Mouse (Mus musculus) heart, embryonic 13.5 days (tissue): ENCODE measurements around the gene Ift80. TPM values are rescaled to one million over a fixed set of nuclear protein-coding genes. Genes with fewer than 3 reads are reported as not detected.

Experiments used
- ATAC-seq: fragments of 200-750 bp; cut with Nextera tagmentation; 2 replicates; pipeline ENCODE4 v1.8.0; 2017; ENCODE audit warnings: moderate TSS enrichment; ENCODE audit not compliant: insufficient number of reproducible peaks, low FRiP score, low TSS enrichment; ENCODE audit errors: extremely low read depth
- H3K27ac ChIP-seq: fragments of 300-500 bp; sonication (generic); replicated peaks from 2 replicates; pipeline ENCODE4 v1.5.1; 2015; ENCODE audit warnings: moderate library complexity, mild to moderate bottlenecking, inconsistent platforms
- H3K27me3 ChIP-seq: fragments of 300-500 bp; sonication (generic); replicated peaks from 2 replicates; pipeline ENCODE4 v1.6.1; 2015; ENCODE audit warnings: mild to moderate bottlenecking, inconsistent platforms
- H3K36me3 ChIP-seq: fragments of 300-500 bp; sonication (generic); 2 replicates; pipeline ENCODE4 v1.6.1; 2015; ENCODE audit warnings: mild to moderate bottlenecking, inconsistent platforms
- H3K4me1 ChIP-seq: fragments of 300-500 bp; sonication (generic); 2 replicates; pipeline ENCODE4 v1.6.1; 2015; ENCODE audit warnings: inconsistent platforms
- H3K4me2 ChIP-seq: fragments of 300-500 bp; sonication (generic); 2 replicates; pipeline ENCODE4 v1.6.1; 2015; ENCODE audit warnings: inconsistent platforms, mild to moderate bottlenecking, moderate library complexity
- H3K4me3 ChIP-seq: fragments of 300-500 bp; sonication (generic); 2 replicates; pipeline ENCODE4 v1.5.1; 2015; ENCODE audit warnings: moderate library complexity, mild to moderate bottlenecking, inconsistent platforms
- H3K9ac ChIP-seq: fragments of 300-500 bp; sonication (generic); 2 replicates; pipeline ENCODE4 v1.6.1; 2015; ENCODE audit warnings: inconsistent platforms, mild to moderate bottlenecking, moderate library complexity
- H3K9me3 ChIP-seq: fragments of 300-500 bp; sonication (generic); 2 replicates; pipeline ENCODE4 v1.6.1; 2016; ENCODE audit warnings: inconsistent platforms
- WGBS: fragments of 180-500 bp; shearing (Covaris S2); methylation state at CpG from one replicate; pipeline ENCODE4 v1.1.7; 2015; ENCODE audit warnings: mixed read lengths; 5-methylcytosine and 5-hydroxymethylcytosine counted together
- polyA plus RNA-seq: library from polyadenylated mRNA; unstranded; fragments of >200 nt; fragmentation: Nextera tagmentation; extraction: Ambion mirVana; gene quantifications from 2 replicates; pipeline ENCODE4 v1.2.1, GENCODE M21; 2015

Gene Ift80
- polyA plus RNA-seq, 1 experiment from 2014 or later = 7.4 TPM

DNA sequence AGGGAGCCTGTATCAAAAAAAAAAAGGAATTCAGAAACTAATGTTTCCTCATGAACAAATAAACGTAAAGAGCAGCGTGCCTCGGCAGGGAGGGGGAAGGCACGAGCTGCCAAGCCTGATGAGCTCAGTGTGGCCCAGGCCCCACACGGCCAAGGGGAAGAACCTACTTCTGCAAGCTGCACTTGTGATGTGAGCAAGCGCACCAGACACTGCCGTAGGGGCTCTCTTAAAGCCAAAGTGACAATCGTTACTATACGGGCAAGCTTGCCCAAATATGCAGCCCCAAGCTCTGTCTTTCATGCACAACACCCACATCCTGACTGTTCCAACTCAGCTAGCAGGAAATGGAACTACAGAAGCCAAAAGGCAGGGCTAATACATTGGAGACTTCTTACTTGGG lies 23.5 kb downstream of the Ift80 start:
- Histone ChIP-seq H3K9me3 (no peaks in the 10 kb centered on the region), H3K36me3 (peaks cover 15% of the 10 kb centered on the region; the same call in 1 of the 2 replicates), H3K27ac (no peak overlapping the region), H3K4me3 (no peak overlapping the region), H3K4me1 (peaks cover 31% of the 10 kb centered on the region), H3K9ac (no peak overlapping the region), H3K27me3 (no peaks in the 10 kb centered on the region), H3K4me2 (no peak overlapping the region)
- WGBS = 62% methylated on average over 9 of the region's 9 CpGs
- ATAC-seq = no peak

DNA sequence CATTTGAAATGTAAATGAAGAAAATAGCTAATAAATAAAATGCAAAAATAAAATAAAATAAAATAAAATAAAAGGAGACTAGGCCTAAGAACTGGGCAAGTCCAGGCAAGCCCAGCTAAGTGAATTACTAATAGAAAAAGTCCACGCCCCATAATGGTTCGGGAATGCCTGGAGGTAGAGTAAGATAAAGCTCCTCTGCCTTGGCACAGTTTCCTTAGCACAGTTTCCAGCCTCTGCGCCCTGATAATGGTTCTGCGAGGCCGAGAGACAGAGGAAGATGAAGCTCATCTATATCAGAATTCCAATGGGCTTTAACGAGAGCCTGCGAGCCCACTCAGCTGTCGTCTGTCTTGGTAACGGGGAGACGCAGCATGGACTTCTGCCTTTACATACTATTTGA lies 25.2 kb downstream of the Ift80 start:
- no peak overlapping the region for H3K27ac ChIP-seq
- peaks cover 46% of the 10 kb centered on the region for H3K4me1 ChIP-seq
- H3K27me3 ChIP-seq = no peaks in the 10 kb centered on the region
- no peak for ATAC-seq
- H3K4me3 ChIP-seq = no peak overlapping the region
- 66% methylated on average over 10 of the region's 10 CpGs for WGBS
- H3K9ac ChIP-seq = no peak overlapping the region
- H3K36me3 ChIP-seq = peaks cover 7% of the 10 kb centered on the region; the same call in 1 of the 2 replicates
- no peak overlapping the region for H3K4me2 ChIP-seq
- H3K9me3 ChIP-seq = no peaks in the 10 kb centered on the region

DNA sequence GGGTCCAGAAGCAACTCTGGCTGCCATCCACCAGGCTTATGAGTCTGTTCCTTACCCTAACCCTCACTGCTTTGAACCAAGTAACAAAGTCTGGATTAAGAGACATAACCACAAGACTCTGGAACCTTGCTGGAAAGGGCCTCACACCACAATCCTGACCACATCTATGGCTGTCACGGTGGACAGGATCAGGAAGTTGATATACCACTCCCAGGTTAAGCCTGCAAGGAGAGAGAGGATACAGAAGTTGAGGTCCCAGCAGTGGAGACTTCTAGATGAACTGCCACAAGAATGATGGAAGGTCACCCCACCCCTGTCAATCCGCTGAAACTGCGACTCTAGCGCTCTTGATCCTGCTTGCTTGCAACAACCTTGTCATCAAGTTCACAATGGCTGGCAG lies 26.7 kb downstream of the Ift80 start:
- 43% methylated on average over 4 of the region's 4 CpGs for WGBS
- peaks cover 48% of the 10 kb centered on the region for H3K4me1 ChIP-seq
- H3K9me3 ChIP-seq = no peaks in the 10 kb centered on the region
- no peak overlapping the region for H3K4me3 ChIP-seq
- no peak overlapping the region for H3K4me2 ChIP-seq
- peaks cover 7% of the 10 kb centered on the region; the same call in 1 of the 2 replicates for H3K36me3 ChIP-seq
- no peak for ATAC-seq
- no peak overlapping the region for H3K9ac ChIP-seq
- no peaks in the 10 kb centered on the region for H3K27me3 ChIP-seq
- H3K27ac ChIP-seq = no peak overlapping the region

DNA sequence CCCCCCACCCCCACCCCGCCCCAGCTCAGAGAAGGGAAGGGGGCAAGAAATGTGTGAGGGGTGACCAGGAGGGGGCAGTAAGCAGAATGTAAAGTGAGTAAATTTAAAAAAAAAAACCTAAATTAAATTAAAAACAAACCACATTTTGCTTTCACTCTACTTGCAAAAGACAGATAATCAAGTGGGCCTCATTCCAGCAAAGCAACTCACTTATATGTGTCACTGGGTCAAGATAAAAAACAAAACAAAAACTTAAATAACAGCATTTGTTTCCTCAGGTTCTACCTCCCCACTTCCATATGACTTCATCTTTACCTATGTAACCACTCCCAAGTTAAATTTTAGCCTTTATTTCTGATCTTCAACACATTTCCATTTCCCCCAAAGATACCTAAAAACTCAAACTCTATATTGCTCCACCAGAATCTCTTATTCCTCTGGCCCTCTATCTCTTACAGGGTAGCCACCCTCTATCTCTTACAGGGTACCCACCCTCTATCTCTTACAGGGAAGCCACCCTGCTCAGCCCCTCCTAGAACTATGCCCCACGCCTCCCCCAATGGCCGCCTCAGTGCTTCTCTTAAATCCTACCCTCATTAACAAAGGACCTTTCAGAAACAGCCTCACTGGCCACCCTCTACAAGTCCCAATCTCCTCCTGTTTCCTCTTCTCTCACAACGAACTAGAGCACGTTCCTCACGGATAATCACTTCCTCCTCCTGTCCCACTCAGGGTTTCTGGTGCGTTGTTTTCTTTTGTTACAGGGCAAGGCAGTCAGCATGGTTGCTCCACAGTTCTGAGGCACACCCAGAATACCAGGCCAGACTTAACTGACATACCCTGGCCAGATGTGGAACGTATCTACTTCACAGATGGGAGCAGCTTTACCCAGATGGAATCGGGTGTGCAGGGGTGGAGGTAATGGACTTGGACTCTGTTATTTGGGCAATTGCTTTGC lies 28.6 kb downstream of the Ift80 start:
- no peak overlapping the region for H3K4me2 ChIP-seq
- H3K27ac ChIP-seq = peak overlapping the region; percentile 61; the same call in 1 of the 2 replicates
- no peak overlapping the region for H3K4me3 ChIP-seq
- H3K9ac ChIP-seq = no peak overlapping the region
- no peaks in the 10 kb centered on the region for H3K27me3 ChIP-seq
- no peak for ATAC-seq
- H3K9me3 ChIP-seq = no peaks in the 10 kb centered on the region
- H3K36me3 ChIP-seq = peaks cover 5% of the 10 kb centered on the region; the same call in 1 of the 2 replicates
- 59% methylated on average over 9 of the region's 9 CpGs for WGBS
- H3K4me1 ChIP-seq = peaks cover 43% of the 10 kb centered on the region

DNA sequence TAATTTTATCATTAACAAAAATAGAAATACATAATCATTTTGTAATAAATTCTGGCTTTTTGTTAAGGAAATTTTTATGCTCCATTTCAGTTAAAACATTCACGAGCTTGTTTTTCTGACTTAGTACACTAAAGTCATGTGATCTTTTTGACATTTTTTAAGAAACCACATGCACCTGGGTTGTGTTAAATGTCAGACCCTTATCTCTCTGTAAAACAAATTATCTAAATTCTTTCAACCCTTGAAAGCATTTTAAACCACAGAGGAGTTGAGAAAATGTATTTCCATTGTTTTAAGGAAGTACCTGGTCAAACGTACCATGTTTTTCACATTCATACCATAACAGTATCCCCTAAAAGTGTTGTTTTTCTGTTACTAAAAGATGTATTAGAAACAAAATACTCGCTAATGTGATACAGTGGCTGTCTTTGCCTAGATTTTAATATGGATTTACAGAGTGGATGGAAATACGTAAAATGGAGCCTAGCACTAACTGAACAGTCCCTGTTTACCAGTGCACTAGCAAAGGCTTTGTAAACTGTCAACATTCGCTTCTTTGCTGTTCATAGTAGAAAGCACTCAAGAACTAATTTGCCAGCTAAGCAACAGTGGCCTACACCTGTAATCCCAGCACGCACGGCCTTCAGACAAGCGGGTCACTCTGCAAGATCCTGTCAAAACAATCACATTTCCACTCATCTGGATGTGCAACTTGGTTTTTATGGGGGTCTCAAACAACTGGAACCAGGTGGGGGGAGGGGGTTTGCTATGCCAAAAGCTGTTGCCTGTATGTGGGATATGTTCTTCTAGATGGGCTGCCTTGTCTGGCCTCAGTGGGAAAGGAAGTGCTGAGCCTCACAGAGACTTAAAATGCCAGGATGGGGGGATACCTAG lies 29.5 kb downstream of the Ift80 start:
- Histone ChIP-seq H3K4me1 (peaks cover 42% of the 10 kb centered on the region), H3K36me3 (peaks cover 5% of the 10 kb centered on the region; the same call in 1 of the 2 replicates), H3K27me3 (no peaks in the 10 kb centered on the region), H3K9ac (no peak overlapping the region), H3K27ac (no peak overlapping the region), H3K4me3 (no peak overlapping the region), H3K4me2 (no peak overlapping the region), H3K9me3 (no peaks in the 10 kb centered on the region)
- no peak for ATAC-seq
- WGBS = 74% methylated on average over 8 of the region's 8 CpGs

DNA sequence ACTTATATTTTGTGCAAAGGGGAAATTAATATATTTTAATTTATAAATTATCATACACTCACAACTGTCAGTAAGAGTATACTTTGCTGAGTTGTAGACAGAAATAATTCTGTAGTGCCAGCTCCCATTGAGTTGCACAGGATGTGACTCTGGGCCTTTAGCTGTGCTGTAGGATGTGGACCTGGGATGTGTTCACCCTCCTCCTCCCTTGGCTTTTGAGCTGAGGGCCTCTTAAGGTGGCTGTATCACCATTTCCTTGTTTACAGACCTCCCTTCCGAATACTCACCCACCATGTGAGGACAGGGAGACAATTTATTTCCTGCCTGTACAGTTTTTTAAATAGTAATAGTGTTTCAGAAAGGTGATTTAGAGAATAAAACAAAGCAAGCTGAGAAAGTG lies 30.8 kb downstream of the Ift80 start:
- no peak overlapping the region for H3K9ac ChIP-seq
- ATAC-seq = no peak
- 50% methylated on average over 1 of the region's 1 CpGs for WGBS
- H3K4me2 ChIP-seq = no peak overlapping the region
- no peaks in the 10 kb centered on the region for H3K9me3 ChIP-seq
- no peak overlapping the region for H3K4me3 ChIP-seq
- H3K36me3 ChIP-seq = peaks cover 5% of the 10 kb centered on the region; the same call in 1 of the 2 replicates
- no peaks in the 10 kb centered on the region for H3K27me3 ChIP-seq
- H3K27ac ChIP-seq = no peak overlapping the region
- H3K4me1 ChIP-seq = peaks cover 42% of the 10 kb centered on the region

DNA sequence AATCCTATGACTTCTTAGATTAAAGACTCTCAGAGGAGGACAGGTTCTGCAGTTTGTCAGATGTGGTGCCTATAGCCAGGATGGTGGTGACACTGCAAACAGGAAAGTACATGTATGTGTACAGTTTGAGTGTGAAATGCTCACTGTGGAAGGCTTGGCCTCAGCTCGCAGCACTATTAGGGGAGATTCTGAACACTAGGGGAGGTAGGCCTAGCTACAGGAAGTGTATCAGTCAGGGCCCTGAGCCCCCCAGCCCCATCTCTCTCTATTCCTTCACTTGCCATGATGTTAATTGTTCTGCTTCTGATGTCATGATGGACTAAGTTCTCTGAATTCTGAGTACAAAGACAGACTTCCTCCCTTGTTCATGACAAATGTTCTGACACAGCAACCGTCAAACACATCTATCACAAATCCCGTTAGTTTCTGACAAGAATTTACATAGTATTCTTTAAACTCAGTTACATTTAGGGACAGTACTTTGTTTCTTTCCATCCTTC lies 35.2 kb downstream of the Ift80 start:
- peaks cover 2% of the 10 kb centered on the region; the same call in 1 of the 2 replicates for H3K9me3 ChIP-seq
- 81% methylated on average over 3 of the region's 3 CpGs for WGBS
- H3K36me3 ChIP-seq = peaks cover 27% of the 10 kb centered on the region

DNA sequence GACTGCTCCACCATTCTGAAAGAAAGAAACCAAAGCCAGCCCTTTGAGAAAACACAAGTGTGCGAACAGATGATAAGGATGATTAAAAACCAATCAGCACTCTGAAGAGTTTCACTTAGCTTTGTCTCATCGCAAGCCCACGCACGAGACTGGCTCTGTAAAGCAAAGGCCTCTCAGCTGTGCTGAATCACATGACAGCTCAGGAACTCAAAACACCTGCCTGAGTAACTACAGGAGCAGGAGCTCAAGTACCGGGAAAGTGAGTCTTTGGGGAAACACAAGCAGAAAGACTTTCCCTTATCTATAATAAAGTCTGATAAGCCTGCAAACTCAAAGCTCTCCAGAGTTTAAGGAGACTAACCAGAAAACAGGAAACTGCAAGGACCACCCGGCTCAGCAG lies 37.0 kb downstream of the Ift80 start:
- no peak overlapping the region for H3K9ac ChIP-seq
- H3K4me3 ChIP-seq = no peak overlapping the region
- ATAC-seq = no peak
- no peak overlapping the region for H3K27ac ChIP-seq
- H3K27me3 ChIP-seq = no peaks in the 10 kb centered on the region
- peaks cover 39% of the 10 kb centered on the region for H3K36me3 ChIP-seq
- 14% methylated on average over 6 of the region's 6 CpGs for WGBS
- peaks cover 9% of the 10 kb centered on the region for H3K4me1 ChIP-seq
- H3K4me2 ChIP-seq = no peak overlapping the region
- H3K9me3 ChIP-seq = peaks cover 2% of the 10 kb centered on the region; the same call in 1 of the 2 replicates

More for the DNA sequence above, 35.2 kb downstream of the Ift80 start:
- Histone ChIP-seq H3K4me1 (peaks cover 10% of the 10 kb centered on the region), H3K27me3 (no peaks in the 10 kb centered on the region), H3K4me3 (no peak overlapping the region), H3K4me2 (no peak overlapping the region), H3K27ac (no peak overlapping the region), H3K9ac (no peak overlapping the region)
- ATAC-seq = no peak

DNA sequence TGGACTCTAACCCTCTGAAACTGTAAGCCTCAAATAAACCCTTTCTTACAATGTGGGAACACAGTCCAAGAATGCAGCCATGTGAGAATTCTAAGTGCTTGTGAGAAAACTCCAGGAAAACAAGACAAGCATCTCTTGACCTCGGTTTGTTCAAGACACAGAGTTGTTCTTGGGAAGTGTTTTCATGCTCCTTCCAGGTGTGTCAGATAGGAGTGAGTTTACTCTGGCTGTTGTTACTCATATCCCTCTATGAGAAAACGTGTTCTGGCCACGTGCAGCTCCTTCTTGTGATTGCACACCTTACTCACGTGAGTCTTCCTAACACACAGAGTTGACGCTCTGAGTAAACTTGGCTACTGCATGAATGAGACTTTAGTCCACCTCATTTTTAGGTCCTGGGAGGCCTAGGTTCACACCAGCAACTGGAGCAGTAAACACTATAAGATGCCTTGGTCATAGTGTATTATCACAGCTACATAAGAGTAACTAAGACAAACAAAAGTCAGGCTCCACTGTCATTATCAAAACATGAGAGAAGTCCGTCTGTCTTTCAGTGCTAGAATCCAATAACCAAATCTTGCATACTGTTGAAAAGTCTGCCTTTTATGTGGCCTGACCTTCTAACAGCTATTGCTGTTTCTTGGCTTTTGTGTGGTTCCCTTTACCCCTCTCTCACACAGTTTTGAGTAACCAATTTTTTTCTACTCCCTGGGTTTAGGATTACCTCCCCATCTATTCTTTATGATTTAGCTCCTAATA lies 37.7 kb downstream of the Ift80 start:
- Histone ChIP-seq H3K9ac (no peak overlapping the region), H3K36me3 (peaks cover 44% of the 10 kb centered on the region), H3K4me3 (no peak overlapping the region), H3K9me3 (peaks cover 2% of the 10 kb centered on the region; the same call in 1 of the 2 replicates), H3K4me1 (peaks cover 9% of the 10 kb centered on the region), H3K4me2 (no peak overlapping the region), H3K27ac (no peak overlapping the region), H3K27me3 (no peaks in the 10 kb centered on the region)
- ATAC-seq = no peak
- 85% methylated on average over 6 of the region's 6 CpGs for WGBS

DNA sequence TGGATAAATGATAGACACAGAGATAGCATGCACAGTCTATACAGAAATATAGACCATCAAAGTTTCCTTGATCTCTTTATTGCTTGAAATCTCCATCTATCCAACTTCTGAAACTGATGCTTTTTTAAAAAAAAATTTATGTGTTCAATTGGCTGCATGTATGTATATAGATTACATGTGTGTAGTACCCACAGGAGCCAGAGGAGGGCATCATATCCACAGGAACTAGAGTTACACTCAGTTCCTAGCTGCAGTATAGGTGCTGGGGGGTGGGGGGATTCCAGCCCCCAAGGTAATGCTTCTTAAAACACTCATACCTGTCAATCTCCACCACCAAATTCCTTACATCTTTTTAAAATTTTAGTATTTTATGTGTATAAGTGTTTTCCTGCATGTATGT lies 39.7 kb downstream of the Ift80 start:
- Histone ChIP-seq H3K4me1 (peaks cover 9% of the 10 kb centered on the region), H3K27me3 (no peaks in the 10 kb centered on the region), H3K27ac (no peak overlapping the region), H3K4me3 (no peak overlapping the region), H3K9me3 (peaks cover 2% of the 10 kb centered on the region; the same call in 1 of the 2 replicates), H3K36me3 (peaks cover 56% of the 10 kb centered on the region), H3K9ac (no peak overlapping the region), H3K4me2 (no peak overlapping the region)
- no peak for ATAC-seq
